Mouse (Mus musculus) liver, embryonic 14.5 days (tissue): Measurements from ENCODE around the gene Tbc1d10c. TPM values are rescaled to one million over a fixed set of nuclear protein-coding genes. Genes with fewer than 3 reads are reported as not detected.
A peak's percentile ranks its signal among the peaks of the same experiment; 100 is the strongest.

Source experiments
- ATAC-seq: fragments of 200-750 bp; cut with Nextera tagmentation; 2 replicates; pipeline ENCODE4 v1.8.0; 2017; ENCODE audit warnings: moderate number of reproducible peaks, mild to moderate bottlenecking, moderate library complexity; ENCODE audit not compliant: insufficient read depth
- DNase-seq, 3 experiments: peaks; one replicate each; pipeline ENCODE4 v3.0.0-alpha.2; 2012 to 2013; ENCODE audit warnings: low read depth in 3 of 3, low spot score in 3 of 3
- H3K27ac ChIP-seq: fragments of 300-500 bp; sonication (generic); 2 replicates; pipeline ENCODE4 v1.5.1; 2014; ENCODE audit warnings: moderate library complexity, mild to moderate bottlenecking, control low read depth, inconsistent platforms
- H3K27me3 ChIP-seq: fragments of 300-500 bp; sonication (generic); 2 replicates; pipeline ENCODE4 v1.6.1; 2014; ENCODE audit warnings: mild to moderate bottlenecking, low read length, moderate library complexity; ENCODE audit not compliant: control insufficient read depth, insufficient read depth
- H3K36me3 ChIP-seq: fragments of 300-500 bp; sonication (generic); replicated peaks from 2 replicates; pipeline ENCODE4 v1.6.1; 2014; ENCODE audit warnings: low read depth; ENCODE audit not compliant: control insufficient read depth, insufficient read depth
- H3K4me1 ChIP-seq, 2 experiments: fragments of 200-500 bp in 1 of 2; fragments of 300-500 bp in 1 of 2; sonication (generic) in 1 of 2; replicated peaks; 2 replicates each; pipeline ENCODE4 v1.6.1; 2012 to 2014; ENCODE audit warnings: antibody characterized with exemption in 1 of 2, inconsistent platforms in 1 of 2, low read length in 1 of 2; ENCODE audit not compliant: control insufficient read depth in 2 of 2, insufficient read depth in 2 of 2
- H3K4me2 ChIP-seq: fragments of 300-500 bp; sonication (generic); 2 replicates; pipeline ENCODE4 v1.6.1; 2014; ENCODE audit warnings: low read depth, mild to moderate bottlenecking, control low read depth, moderate library complexity
- H3K4me3 ChIP-seq, 2 experiments: fragments of 200-500 bp in 1 of 2; fragments of 300-500 bp in 1 of 2; sonication (generic) in 1 of 2; 2 replicates each; pipeline ENCODE4 v1.5.1; 2012 to 2014; ENCODE audit warnings: low read depth in 2 of 2, low read length in 2 of 2, mild to moderate bottlenecking in 2 of 2, control low read depth in 1 of 2, inconsistent platforms in 1 of 2, moderate library complexity in 1 of 2; ENCODE audit not compliant: insufficient read depth in 1 of 2
- H3K9ac ChIP-seq: fragments of 300-500 bp; sonication (generic); replicated peaks from 2 replicates; pipeline ENCODE4 v1.6.1; 2014; ENCODE audit warnings: mild to moderate bottlenecking, control low read depth, moderate library complexity
- H3K9me3 ChIP-seq: fragments of 300-500 bp; sonication (generic); 2 replicates; pipeline ENCODE4 v1.6.1; 2016; ENCODE audit warnings: low read length, mixed read lengths; ENCODE audit not compliant: control insufficient read depth
- CTCF ChIP-seq: IDR thresholded peaks from 2 replicates; pipeline ENCODE4 v1.5.1; 2016; ENCODE audit warnings: antibody characterized with exemption, low read depth, control low read depth
- EP300 ChIP-seq: IDR thresholded peaks from 2 replicates; pipeline ENCODE4 v1.6.1; 2016; ENCODE audit warnings: antibody characterized with exemption, low read depth
- WGBS: fragments of 180-500 bp; shearing (Covaris S2); extraction: QIAGEN DNeasy Blood & Tissue Kit; methylation state at CpG from one replicate; pipeline ENCODE4 v1.1.7; 2014; ENCODE audit not compliant: insufficient replicate concordance; 5-methylcytosine and 5-hydroxymethylcytosine counted together
- polyA plus RNA-seq, 2 experiments: library from polyadenylated mRNA; depleted of rRNA in 1 of 2; stranded (reverse) in 1 of 2; unstranded in 1 of 2; fragments of >200 nt; fragmentation: Nextera tagmentation in 1 of 2; extraction: Ambion mirVana in 1 of 2; gene quantifications; 2 replicates each; pipeline versions ENCODE4 v1.2.1 to v1.2.3; 2012 to 2014

The Tbc1d10c gene
- polyA plus RNA-seq, 2 experiments: 2.5 to 2.6 TPM

DNA sequence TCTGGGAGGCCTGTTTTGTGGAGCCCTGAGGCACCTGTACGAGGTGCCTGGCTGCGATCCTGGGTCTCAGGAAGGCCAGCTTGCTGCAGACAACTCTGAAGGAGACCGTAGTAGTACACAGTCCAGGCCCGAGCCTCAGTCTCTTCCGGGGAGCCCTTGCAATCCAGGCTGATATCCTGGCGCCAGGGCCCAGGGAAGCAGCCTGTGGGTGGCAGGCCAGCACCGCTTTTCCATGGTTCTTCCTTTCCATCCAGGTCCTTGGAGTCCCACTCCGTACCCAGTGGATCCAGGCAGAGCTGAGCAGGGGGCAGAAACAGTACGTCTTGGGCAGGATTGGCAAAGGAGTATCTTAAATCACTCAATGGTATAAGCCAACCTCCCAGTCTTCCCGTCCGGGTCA, 18.2 kb downstream of the Tbc1d10c start:
- ATAC-seq (no peak), DNase-seq (no peak)
- H3K36me3 ChIP-seq: no peaks in the 10 kb centered on the region
- 60% methylated on average over 11 of the region's 11 CpGs for WGBS
- H3K9me3 ChIP-seq: no peaks in the 10 kb centered on the region
- H3K4me1 ChIP-seq: peaks cover 4 to 12% of the 10 kb centered on the region in 2 experiments
- H3K27ac ChIP-seq: no peak overlapping the region
- no peak overlapping the region for H3K9ac ChIP-seq
- H3K4me3 ChIP-seq: no peak overlapping the region
- no peaks in the 10 kb centered on the region for H3K27me3 ChIP-seq
- H3K4me2 ChIP-seq: no peak overlapping the region
- TF ChIP-seq CTCF: no peak; the same call in 1 of the 2 replicates
- no peak for TF ChIP-seq EP300

DNA sequence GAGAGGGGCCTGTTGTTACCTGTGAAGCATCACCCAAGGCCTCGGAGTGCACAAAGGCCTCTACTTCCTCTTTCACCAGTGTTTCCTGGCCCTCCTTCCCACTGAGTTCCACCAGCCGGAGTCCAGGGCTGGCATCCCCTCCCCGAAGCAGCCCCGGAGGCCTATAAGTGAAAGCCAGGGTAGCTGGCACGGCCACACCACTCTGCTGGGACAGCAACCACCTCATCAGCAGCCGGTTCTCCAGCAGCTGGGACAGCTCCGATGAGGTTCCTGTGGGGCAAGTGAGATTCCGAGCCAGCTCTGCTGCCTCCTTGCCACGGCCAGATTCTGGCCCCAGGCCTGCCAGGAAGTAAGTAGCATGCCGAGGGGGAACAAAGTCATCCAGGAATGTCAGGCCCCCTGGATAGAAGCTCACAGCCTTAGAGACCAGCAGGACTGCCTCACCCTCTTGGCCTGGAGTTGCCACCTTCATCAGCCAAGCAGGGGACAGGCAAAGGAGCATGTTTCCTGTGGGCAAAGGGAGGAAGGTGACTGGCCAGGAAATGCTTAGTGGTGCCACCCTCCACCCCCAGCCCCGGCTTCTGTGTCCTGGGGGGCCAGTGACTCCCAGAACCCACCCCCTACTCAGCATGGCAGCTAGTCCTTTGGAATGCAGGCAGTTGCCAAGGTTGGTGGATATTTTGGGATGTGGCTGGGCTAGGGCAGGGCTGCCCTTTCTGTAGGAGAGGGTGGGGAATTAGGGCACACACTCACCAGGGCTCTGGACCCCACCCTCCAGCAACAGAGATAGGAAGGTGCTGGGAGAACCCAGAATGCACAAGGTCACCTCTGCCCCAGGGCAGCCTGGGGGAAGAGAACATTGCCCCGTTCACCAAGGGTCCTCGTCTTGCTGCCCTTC, 19.4 kb downstream of the Tbc1d10c start:
- Histone ChIP-seq H3K27me3 (no peaks in the 10 kb centered on the region), H3K4me1 (peaks cover 4 to 12% of the 10 kb centered on the region in 2 experiments), H3K27ac (no peak overlapping the region), H3K4me3 (no peak overlapping the region), H3K9ac (no peak overlapping the region), H3K9me3 (no peaks in the 10 kb centered on the region), H3K4me2 (no peak overlapping the region), H3K36me3 (no peaks in the 10 kb centered on the region)
- no peak for DNase-seq
- no peak for ATAC-seq
- WGBS: 44% methylated on average over 13 of the region's 13 CpGs
- no peak for TF ChIP-seq EP300
- TF ChIP-seq CTCF: no peak

DNA sequence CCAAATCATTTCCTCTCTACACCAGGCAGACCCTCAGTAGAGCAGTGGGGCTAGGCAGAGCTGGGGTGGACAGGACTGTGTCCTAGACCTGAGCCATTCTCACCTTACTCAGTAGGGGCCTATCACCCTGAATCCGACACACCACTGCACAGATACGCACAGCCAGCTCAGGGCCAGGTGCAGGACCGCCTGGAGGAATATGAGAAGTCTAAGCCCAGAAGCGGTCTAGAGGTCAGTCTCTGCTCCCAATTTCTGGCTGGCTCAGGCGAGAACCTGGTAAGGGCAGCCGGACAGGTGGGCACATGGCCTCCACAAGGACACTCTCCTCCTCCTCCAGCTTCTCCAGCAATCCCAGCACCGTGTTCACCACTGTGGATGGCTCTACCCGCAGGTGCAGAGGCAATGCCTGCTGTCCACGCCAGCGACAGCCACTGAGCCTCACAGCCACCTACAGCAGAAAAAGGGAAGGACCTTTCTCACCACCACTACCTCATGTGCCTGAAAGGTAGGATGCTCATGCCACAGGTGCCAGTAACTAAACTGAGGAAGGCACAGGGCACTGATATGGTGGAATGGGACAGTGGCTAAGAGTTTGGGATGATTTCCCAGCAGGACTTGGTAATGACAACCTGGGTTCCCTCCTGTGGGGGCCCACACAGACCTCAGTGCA, 20.2 kb downstream of the Tbc1d10c start:
- Histone ChIP-seq H3K27ac (no peak overlapping the region), H3K4me1 (peaks cover 4 to 12% of the 10 kb centered on the region in 2 experiments), H3K9ac (no peak overlapping the region), H3K4me3 (no peak overlapping the region), H3K36me3 (no peaks in the 10 kb centered on the region), H3K4me2 (no peak overlapping the region), H3K27me3 (no peaks in the 10 kb centered on the region), H3K9me3 (no peaks in the 10 kb centered on the region)
- no peak for DNase-seq
- no peak for ATAC-seq
- TF ChIP-seq CTCF: no peak
- no peak for TF ChIP-seq EP300
- WGBS: 73% methylated on average over 10 of the region's 10 CpGs

DNA sequence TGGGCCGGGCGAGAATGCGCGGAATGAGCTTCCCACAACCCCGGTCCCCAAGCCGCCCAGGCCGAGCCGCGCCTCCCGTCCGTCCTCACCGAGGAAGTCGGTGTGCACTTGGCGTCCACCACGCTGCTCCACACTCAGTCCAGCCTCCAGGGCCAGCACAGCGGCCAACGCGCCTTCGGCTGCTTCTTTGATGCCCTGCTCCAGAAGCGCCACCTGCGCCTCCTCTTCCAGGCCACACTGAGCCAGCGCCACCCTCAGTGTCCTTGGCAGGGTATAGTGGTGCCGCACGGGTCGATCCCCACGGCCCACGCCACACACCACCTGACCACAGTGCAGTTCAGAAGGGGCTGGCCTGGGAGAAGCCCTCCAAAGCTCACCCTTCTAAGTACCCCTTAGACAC, 21.3 kb downstream of the Tbc1d10c start:
- Histone ChIP-seq H3K27me3 (no peaks in the 10 kb centered on the region), H3K27ac (peak overlapping the region; percentile 0; the same call in 1 of the 2 replicates), H3K4me1 (peaks cover 4 to 5% of the 10 kb centered on the region in 2 experiments), H3K4me3 (peak overlapping the region; percentile 42 to 57), H3K4me2 (peak overlapping the region; percentile 87), H3K9me3 (no peaks in the 10 kb centered on the region), H3K9ac (peak overlapping the region; percentile 50), H3K36me3 (no peaks in the 10 kb centered on the region)
- ATAC-seq (peak; percentile 54), DNase-seq (no peak)
- TF ChIP-seq EP300 (no peak), CTCF (no peak)
- WGBS: 13% methylated on average over 27 of the region's 27 CpGs

DNA sequence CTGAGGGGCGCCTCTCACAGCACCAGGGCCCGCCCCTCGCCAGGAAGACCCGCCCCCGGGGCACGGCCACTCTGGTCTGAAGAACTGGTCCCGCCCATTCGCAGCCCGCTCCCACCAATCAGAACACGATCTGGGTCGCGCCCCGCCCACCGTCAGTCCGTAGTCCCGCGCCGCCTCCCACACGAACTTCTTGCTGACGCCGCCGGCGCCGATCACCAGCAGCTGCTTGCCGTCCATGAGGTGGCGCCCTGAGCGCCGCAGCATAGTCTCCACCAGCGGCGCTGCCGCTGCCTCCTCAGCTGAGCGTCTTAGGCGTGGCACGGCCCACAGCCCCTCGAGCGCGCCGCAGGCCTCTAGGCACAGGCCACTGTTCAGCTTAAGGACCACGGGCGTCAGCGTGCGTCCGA, 21.7 kb downstream of the Tbc1d10c start:
- TF ChIP-seq CTCF (peak; percentile 97), EP300 (no peak)
- peak; percentile 94 to 95 (median 94) for DNase-seq
- peaks cover 4 to 6% of the 10 kb centered on the region in 2 experiments for H3K4me1 ChIP-seq

More for the DNA sequence above, 21.7 kb downstream of the Tbc1d10c start:
- Histone ChIP-seq H3K36me3 (no peaks in the 10 kb centered on the region), H3K4me3 (peak overlapping the region; percentile 42 to 57), H3K9ac (peak overlapping the region; percentile 50), H3K27me3 (no peaks in the 10 kb centered on the region), H3K27ac (peak overlapping the region; percentile 0; the same call in 1 of the 2 replicates), H3K9me3 (no peaks in the 10 kb centered on the region), H3K4me2 (peak overlapping the region; percentile 87)
- WGBS: under 1% methylated on average over 43 of the region's 43 CpGs
- peak; percentile 94 for ATAC-seq
